Mouse (Mus musculus): Measurements from ENCODE around the gene Cdkn1c. TPM values are rescaled to one million over a fixed set of nuclear protein-coding genes. Genes with fewer than 3 reads are reported as not detected.

Gene Cdkn1c
- polyA plus RNA-seq (2012; rRNA removed; ENCODE audit: low replicate concordance) = 14.8 and 17.2 TPM in 2 replicates

GRCm38 (mm10) chr7:143460874-143461273, at the start of gene Cdkn1c:
Gene Cdkn1c, minus strand, starts transcription at chr7:143461050.

GRCm38 (mm10) chr7:143502418-143503200, 41.8 kb upstream of the Cdkn1c start, which contains the start of gene Phlda2:
Gene Phlda2, minus strand, starts transcription at chr7:143503150.

GRCm38 (mm10) chr7:143473347-143474101, 12.7 kb upstream of the Cdkn1c start, which contains the start of gene Slc22a18:
Gene Slc22a18, plus strand, starts transcription at chr7:143473736.

Other genes starting within 250 kb of the Cdkn1c start
- gene Slc22a18, start 12.7 kb upstream of the Cdkn1c start, polyA plus RNA-seq (2012; rRNA removed; ENCODE audit: low replicate concordance) = 275 and 404 TPM in 2 replicates
- 3.8 and 15.4 TPM in 2 replicates for gene Phlda2, start 42.1 kb upstream of the Cdkn1c start, polyA plus RNA-seq (2012; rRNA removed; ENCODE audit: low replicate concordance)
- gene Nap1l4, start 88.1 kb upstream of the Cdkn1c start, polyA plus RNA-seq (2012; rRNA removed; ENCODE audit: low replicate concordance) = 24.5 and 32.6 TPM in 2 replicates
- 7.9 and 11.8 TPM in 2 replicates for gene Cars, start 139.0 kb upstream of the Cdkn1c start, polyA plus RNA-seq (2012; rRNA removed; ENCODE audit: low replicate concordance)
- 0.02 and 0.12 TPM in 2 replicates for gene Tnfrsf26, start 167.7 kb upstream of the Cdkn1c start, polyA plus RNA-seq (2012; rRNA removed; ENCODE audit: low replicate concordance)
- 0.84 and 0.94 TPM in 2 replicates for gene Tnfrsf22, start 188.6 kb upstream of the Cdkn1c start, polyA plus RNA-seq (2012; rRNA removed; ENCODE audit: low replicate concordance)
- 0.85 and 1.8 TPM in 2 replicates for gene Tnfrsf23, start 224.8 kb upstream of the Cdkn1c start, polyA plus RNA-seq (2012; rRNA removed; ENCODE audit: low replicate concordance)